Comparison of ENCODE assay signal across 9 mouse cellular contexts in the genomic region with DNA sequence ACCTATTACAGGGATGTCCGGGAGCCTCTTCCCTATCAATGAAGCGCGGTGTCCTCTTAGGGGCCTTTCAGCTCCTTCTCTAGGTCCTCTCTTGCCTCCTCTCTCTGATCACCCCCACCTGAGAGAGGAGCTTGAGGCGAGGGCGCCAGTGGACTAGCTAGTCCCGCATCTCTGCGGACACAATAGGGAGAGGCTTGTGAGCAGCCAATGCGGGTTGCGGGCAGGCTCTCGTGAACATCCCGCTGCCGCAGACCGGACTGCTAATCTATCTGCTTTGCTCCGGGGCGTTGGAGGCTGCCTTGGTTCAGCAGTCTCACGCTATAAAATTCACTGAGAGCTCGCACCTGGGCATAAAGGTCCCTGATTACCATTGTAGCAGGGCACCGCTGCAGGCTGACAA.
DNase-seq lines count a peak whose midpoint lies in the region; ATAC-seq and TF ChIP-seq lines count a peak whose summit lies in the region.
"Had no signal": no experiment of that assay in that cellular context is flagged by ENCODE, and none has a peak within 500 bp of the region (broad histone marks: within the 10 kb centered on the region; RNA-seq: fewer than 3 reads in every experiment).

No protein-coding gene starts in this region.

- peak overlapping the region; percentile 15; the same call in 1 of the 2 replicates for H3K4me3 ChIP-seq in gastrocnemius, adult 2 months
- peak overlapping the region; percentile 38 for H3K4me3 ChIP-seq in intestine, embryonic 16.5 days (ENCODE audit: low read length)
- H3K4me3 ChIP-seq in neural tube, embryonic 11.5 days (ENCODE audit: low read depth, low read length), result peak overlapping the region; percentile 37

- no peaks in the 10 kb centered on the region for H3K9me3 ChIP-seq in intestine, embryonic 16.5 days (ENCODE audit: control insufficient read depth, low read length)
- no peaks in the 10 kb centered on the region for H3K9me3 ChIP-seq in neural tube, embryonic 11.5 days (ENCODE audit: control insufficient read depth, low read length)

- TF ChIP-seq CTCF in gastrocnemius, adult 2 months (IDR thresholded peaks at IDR 0.05), result no peak

- H3K9ac ChIP-seq in intestine, embryonic 16.5 days (ENCODE audit: low read depth, low read length), result peak overlapping the region; percentile 34; the same call in 1 of the 2 replicates
- peak overlapping the region; percentile 61 for H3K9ac ChIP-seq in neural tube, embryonic 11.5 days (ENCODE audit: low read length)

- 0 out of 2 replicates have a peak, but pooled peaks have one; percentile 21 for ATAC-seq in intestine, embryonic 16.5 days
- peak; percentile 57 for ATAC-seq in neural tube, embryonic 11.5 days (ENCODE audit: insufficient read depth, low FRiP score, low TSS enrichment)

- H3K36me3 ChIP-seq in intestine, embryonic 16.5 days (ENCODE audit: control insufficient read depth, insufficient read depth, low read length), result no peaks in the 10 kb centered on the region
- H3K36me3 ChIP-seq in neural tube, embryonic 11.5 days (ENCODE audit: control insufficient read depth, insufficient read depth, low read length), result no peaks in the 10 kb centered on the region

- DNase-seq in gastrocnemius, adult 2 months, result no peak
- DNase-seq in gastrocnemius, postnatal 10 days, result no peak
- DNase-seq in testis, postnatal 10 days (ENCODE audit: low spot score), result peak; percentile 41
- no peak for DNase-seq in testis, postnatal 14 days (ENCODE audit: low spot score)
- DNase-seq in neural tube, embryonic 11.5 days (ENCODE audit: low spot score), result peak; percentile 63
- DNase-seq in urinary bladder, postnatal 36 days (ENCODE audit: low spot score in 2 of 2), result no peak
- DNase-seq in ovary, postnatal 36 days (ENCODE audit: low spot score), result no peak

- no peaks in the 10 kb centered on the region; the same call in 1 of the 2 replicates for H3K4me1 ChIP-seq in intestine, embryonic 16.5 days (ENCODE audit: control insufficient read depth, insufficient read depth, low read length)
- peaks cover 3% of the 10 kb centered on the region; the same call in 1 of the 2 replicates for H3K4me1 ChIP-seq in neural tube, embryonic 11.5 days (ENCODE audit: control insufficient read depth, insufficient read depth, low read length)

- H3K27me3 ChIP-seq in intestine, embryonic 16.5 days (replicated peaks; ENCODE audit: control insufficient read depth, insufficient read depth, low read length), result 0 out of 2 replicates have a peak, but pooled peaks cover 3% of the 10 kb centered on the region
- peaks cover 5% of the 10 kb centered on the region; the same call in 1 of the 2 replicates for H3K27me3 ChIP-seq in neural tube, embryonic 11.5 days (ENCODE audit: control insufficient read depth, insufficient read depth, low read length)
- H3K27me3 ChIP-seq: CH12.LX had no signal

- intact Hi-C loops in gastrocnemius, adult 2 months (cut with DNase I), result no loop called here

- no peak overlapping the region for H3K27ac ChIP-seq in gastrocnemius, adult 2 months
- no peak overlapping the region for H3K27ac ChIP-seq in intestine, embryonic 16.5 days (ENCODE audit: low read length)
- no peak overlapping the region for H3K27ac ChIP-seq in neural tube, embryonic 11.5 days (ENCODE audit: low read depth, low read length)

- H3K4me2 ChIP-seq in intestine, embryonic 16.5 days (ENCODE audit: low read depth, low read length), result peak overlapping the region; percentile 57
- H3K4me2 ChIP-seq in neural tube, embryonic 11.5 days (ENCODE audit: low read depth), result peak overlapping the region; percentile 75

- under 1% methylated on average over 18 of the region's 18 CpGs for WGBS in intestine, embryonic 16.5 days
- under 1% methylated on average over 18 of the region's 18 CpGs for WGBS in neural tube, embryonic 11.5 days

Comparison
In these comparisons a context has a peak if more than half of its experiments do, and no peak if none do; other contexts are left out.
1. DNase-seq: peak in testis, postnatal 10 days (single experiment) and neural tube, embryonic 11.5 days (single experiment); none in gastrocnemius, adult 2 months (single experiment), gastrocnemius, postnatal 10 days (single experiment), testis, postnatal 14 days (single experiment), urinary bladder, postnatal 36 days (0 of 2) and ovary, postnatal 36 days (single experiment).
2. Peak in every context shown above with its lines, with median percentiles within 50 percentile points of each other: H3K4me3 ChIP-seq.